Mouse (Mus musculus) forebrain, postnatal 0 days (tissue): Measurements from ENCODE around the gene 5730596B20Rik. TPM values are rescaled to one million over a fixed set of nuclear protein-coding genes. Genes with fewer than 3 reads are reported as not detected.

Experiments used
- ATAC-seq: fragments of 200-750 bp; cut with Nextera tagmentation; 2 replicates; pipeline ENCODE4 v1.8.0; 2017; ENCODE audit warnings: mild to moderate bottlenecking, moderate library complexity
- DNase-seq: peaks from one replicate; pipeline ENCODE4 v3.0.0-alpha.2; 2015
- H3K27ac ChIP-seq: fragments of 300-500 bp; sonication (generic); 2 replicates; pipeline ENCODE4 v1.5.1; 2014; ENCODE audit warnings: low read depth, mild to moderate bottlenecking, antibody characterized with exemption, low read length, moderate library complexity, mixed read lengths
- H3K27me3 ChIP-seq: fragments of 300-500 bp; sonication (generic); 2 replicates; pipeline ENCODE4 v1.6.1; 2014; ENCODE audit warnings: mild to moderate bottlenecking, low read length, mixed read lengths; ENCODE audit not compliant: insufficient read depth
- H3K36me3 ChIP-seq: fragments of 300-500 bp; sonication (generic); 2 replicates; pipeline ENCODE4 v1.6.1; 2014; ENCODE audit warnings: mild to moderate bottlenecking, moderate library complexity; ENCODE audit not compliant: insufficient read depth
- H3K4me1 ChIP-seq: fragments of 300-500 bp; sonication (generic); 2 replicates; pipeline ENCODE4 v1.6.1; 2014; ENCODE audit warnings: antibody characterized with exemption; ENCODE audit not compliant: insufficient read depth
- H3K4me2 ChIP-seq: fragments of 300-500 bp; sonication (generic); 2 replicates; pipeline ENCODE4 v1.6.1; 2014; ENCODE audit warnings: low read depth, mild to moderate bottlenecking, moderate library complexity
- H3K4me3 ChIP-seq: fragments of 300-500 bp; sonication (generic); 2 replicates; pipeline ENCODE4 v1.5.1; 2014; ENCODE audit warnings: low read depth, low read length, mixed read lengths
- H3K9ac ChIP-seq: fragments of 300-500 bp; sonication (generic); 2 replicates; pipeline ENCODE4 v1.6.1; 2014; ENCODE audit warnings: mild to moderate bottlenecking
- H3K9me3 ChIP-seq: fragments of 300-500 bp; sonication (generic); 2 replicates; pipeline ENCODE4 v1.6.1; 2016; ENCODE audit warnings: low read length
- CTCF ChIP-seq: sonication (generic); IDR thresholded peaks from 2 replicates; pipeline ENCODE4 v1.5.1; 2016; ENCODE audit warnings: antibody characterized with exemption, control low read depth, low read depth
- WGBS: fragments of 180-500 bp; shearing (Covaris S2); extraction: QIAGEN DNeasy Blood & Tissue Kit; methylation state at CpG from one replicate; pipeline ENCODE4 v1.1.7; 2014; 5-methylcytosine and 5-hydroxymethylcytosine counted together
- polyA plus RNA-seq: library from polyadenylated mRNA; unstranded; fragments of >200 nt; fragmentation: Nextera tagmentation; extraction: Ambion mirVana; gene quantifications from 2 replicates; pipeline ENCODE4 v1.2.1, GENCODE M21; 2015
- total RNA-seq: library from RNA; depleted of rRNA; stranded (reverse); fragments of >200 nt; gene quantifications from 2 replicates; pipeline ENCODE4 v1.2.3, GENCODE M21; 2014

Gene 5730596B20Rik
- total and polyA plus RNA-seq, 2 experiments from 2014 or later = not detected

GRCm38 (mm10) chr6:52162611-52163365, 14.5 kb upstream of the 5730596B20Rik start:
- Histone ChIP-seq H3K4me2 (no peak overlapping the region), H3K9me3 (no peaks in the 10 kb centered on the region), H3K4me3 (no peak overlapping the region), H3K9ac (no peak overlapping the region), H3K36me3 (no peaks in the 10 kb centered on the region), H3K27ac (no peak overlapping the region), H3K27me3 (peaks cover 91% of the 10 kb centered on the region), H3K4me1 (no peaks in the 10 kb centered on the region; the same call in 1 of the 2 replicates)
- no peak for DNase-seq
- 2% methylated on average over 14 of the region's 14 CpGs for WGBS
- TF ChIP-seq CTCF = no peak
- no peak for ATAC-seq

- WGBS = 2% methylated on average over 17 of the region's 17 CpGs
- H3K4me1 ChIP-seq = no peaks in the 10 kb centered on the region; the same call in 1 of the 2 replicates
- no peak overlapping the region for H3K4me2 ChIP-seq
- ATAC-seq (no peak), DNase-seq (peak; percentile 19)
- H3K9ac ChIP-seq = no peak overlapping the region
- H3K27ac ChIP-seq = no peak overlapping the region
- peaks cover 91% of the 10 kb centered on the region for H3K27me3 ChIP-seq
- no peak for TF ChIP-seq CTCF
- no peak overlapping the region for H3K4me3 ChIP-seq
- no peaks in the 10 kb centered on the region for H3K36me3 ChIP-seq
- H3K9me3 ChIP-seq = no peaks in the 10 kb centered on the region
These were observed 13.8 kb upstream of the 5730596B20Rik start for GRCm38 (mm10) chr6:52163366-52164031.

GRCm38 (mm10) chr6:52164051-52164625, 13.2 kb upstream of the 5730596B20Rik start:
- Histone ChIP-seq H3K4me3 (no peak overlapping the region), H3K4me2 (no peak overlapping the region), H3K9me3 (no peaks in the 10 kb centered on the region), H3K9ac (no peak overlapping the region), H3K27ac (no peak overlapping the region), H3K36me3 (no peaks in the 10 kb centered on the region), H3K27me3 (peaks cover 90% of the 10 kb centered on the region), H3K4me1 (no peaks in the 10 kb centered on the region)
- TF ChIP-seq CTCF = no peak
- no peak for ATAC-seq
- WGBS = 5% methylated on average over 37 of the region's 39 CpGs
- no peak for DNase-seq

- Histone ChIP-seq H3K9ac (no peak within 1 kb of the TSS), H3K9me3 (no peaks in the 10 kb centered on the region), H3K36me3 (no peaks in the 10 kb centered on the region), H3K27ac (no peak within 1 kb of the TSS), H3K4me3 (no peak within 1 kb of the TSS), H3K4me2 (no peak within 1 kb of the TSS), H3K27me3 (peaks cover 88% of the 10 kb centered on the region), H3K4me1 (no peaks in the 10 kb centered on the region)
- WGBS = under 1% methylated on average over 25 of the region's 25 CpGs
- ATAC-seq (no peak), DNase-seq (peak; percentile 18)
- TF ChIP-seq CTCF = no peak
These were observed 12.5 kb upstream of the 5730596B20Rik start, which contains the start of gene Hoxa2 for GRCm38 (mm10) chr6:52164626-52165440. Gene Hoxa2 (minus strand): TSS chr6:52164831.

- WGBS = 1% methylated on average over 28 of the region's 28 CpGs
- no peak for TF ChIP-seq CTCF
- no peaks in the 10 kb centered on the region for H3K4me1 ChIP-seq
- DNase-seq = peak; percentile 1
- ATAC-seq = no peak
- no peak overlapping the region for H3K4me3 ChIP-seq
- H3K27ac ChIP-seq = no peak overlapping the region
- no peak overlapping the region for H3K4me2 ChIP-seq
- no peaks in the 10 kb centered on the region for H3K9me3 ChIP-seq
- H3K27me3 ChIP-seq = peaks cover 89% of the 10 kb centered on the region
- H3K9ac ChIP-seq = no peak overlapping the region
- no peaks in the 10 kb centered on the region for H3K36me3 ChIP-seq
These were observed 11.6 kb upstream of the 5730596B20Rik start for GRCm38 (mm10) chr6:52165441-52166370.
